Mouse (Mus musculus) large intestine, adult 2 months (tissue): ENCODE measurements around the gene Grid1. TPM values are rescaled to one million over a fixed set of nuclear protein-coding genes. Genes with fewer than 3 reads are reported as not detected.

ENCODE experiments used
- DNase-seq: peaks from one replicate; pipeline ENCODE4 v3.0.0-alpha.2; 2012; ENCODE audit warnings: low read depth, low spot score
- WGBS: fragments of 180-500 bp; shearing (Covaris S2); methylation state at CpG from one replicate; pipeline ENCODE4 v1.1.7; 2018; 5-methylcytosine and 5-hydroxymethylcytosine counted together
- polyA plus RNA-seq: library from polyadenylated mRNA; depleted of rRNA; stranded (reverse); fragments of >200 nt; gene quantifications from 2 replicates; pipeline ENCODE4 v1.2.3, GENCODE M21; 2012

Grid1 gene
- polyA plus RNA-seq, 1 experiment, result 0.01 TPM

- WGBS, result 83% methylated on average over 4 of the region's 4 CpGs
These were observed 143.8 kb downstream of the Grid1 start for GRCm38 (mm10) chr14:34963616-34964168.

GRCm38 (mm10) chr14:34969102-34969819 is 149.4 kb downstream of the Grid1 start:
- no peak for DNase-seq
- WGBS, result 43% methylated on average over 6 of the region's 6 CpGs

More at GRCm38 (mm10) chr14:34963616-34964168, 143.8 kb downstream of the Grid1 start:
- no peak for DNase-seq

GRCm38 (mm10) chr14:34972930-34973329 is 153.0 kb downstream of the Grid1 start:
- no peak for DNase-seq
- 69% methylated on average over 3 of the region's 3 CpGs for WGBS

- no peak for DNase-seq
- WGBS, result 46% methylated on average over 2 of the region's 2 CpGs
These were observed 160.8 kb downstream of the Grid1 start for GRCm38 (mm10) chr14:34980756-34981155.

GRCm38 (mm10) chr14:34989131-34989530 is 169.2 kb downstream of the Grid1 start:
- 66% methylated on average over 5 of the region's 5 CpGs for WGBS
- no peak for DNase-seq

- 83% methylated on average over 7 of the region's 7 CpGs for WGBS
- no peak for DNase-seq
These were observed 186.8 kb downstream of the Grid1 start for GRCm38 (mm10) chr14:35006736-35007135.

- WGBS, result 55% methylated on average over 3 of the region's 3 CpGs
- DNase-seq, result no peak
These were observed 188.8 kb downstream of the Grid1 start for GRCm38 (mm10) chr14:35008674-35009073.

- WGBS, result 15% methylated on average over 9 of the region's 9 CpGs
- no peak for DNase-seq
These were observed 189.2 kb downstream of the Grid1 start for GRCm38 (mm10) chr14:35009074-35009473.

GRCm38 (mm10) chr14:35026686-35027085 is 206.8 kb downstream of the Grid1 start:
- DNase-seq, result no peak
- WGBS, result 90% methylated on average over 8 of the region's 8 CpGs

- 42% methylated on average over 11 of the region's 11 CpGs for WGBS
- DNase-seq, result no peak
These were observed 207.7 kb downstream of the Grid1 start for GRCm38 (mm10) chr14:35027501-35028140.

- 90% methylated on average over 2 of the region's 2 CpGs for WGBS
- DNase-seq, result no peak
These were observed 209.7 kb downstream of the Grid1 start for GRCm38 (mm10) chr14:35029626-35030025.

GRCm38 (mm10) chr14:35030271-35030670 is 210.4 kb downstream of the Grid1 start:
- DNase-seq, result no peak
- 57% methylated on average over 2 of the region's 2 CpGs for WGBS

- 59% methylated on average over 1 of the region's 1 CpGs for WGBS
- no peak for DNase-seq
These were observed 212.4 kb downstream of the Grid1 start for GRCm38 (mm10) chr14:35032283-35032682.

GRCm38 (mm10) chr14:35044268-35044667 is 224.4 kb downstream of the Grid1 start:
- DNase-seq, result no peak
- WGBS, result 40% methylated on average over 5 of the region's 5 CpGs

- no peak for DNase-seq
- WGBS, result 79% methylated on average over 10 of the region's 10 CpGs
These were observed 225.2 kb downstream of the Grid1 start for GRCm38 (mm10) chr14:35044918-35045698.

- 81% methylated on average over 8 of the region's 8 CpGs for WGBS
- DNase-seq, result no peak
These were observed 229.3 kb downstream of the Grid1 start for GRCm38 (mm10) chr14:35049231-35049630.

- 11% methylated on average over 3 of the region's 3 CpGs for WGBS
- no peak for DNase-seq
These were observed 234.2 kb downstream of the Grid1 start for GRCm38 (mm10) chr14:35054139-35054538.

- DNase-seq, result no peak
- WGBS, result 66% methylated on average over 6 of the region's 6 CpGs
These were observed 254.7 kb downstream of the Grid1 start for GRCm38 (mm10) chr14:35074636-35075035.

- 82% methylated on average over 1 of the region's 1 CpGs for WGBS
- DNase-seq, result no peak
These were observed 260.0 kb downstream of the Grid1 start for GRCm38 (mm10) chr14:35079954-35080353.

- no peak for DNase-seq
- WGBS, result 83% methylated on average over 4 of the region's 4 CpGs
These were observed 272.7 kb downstream of the Grid1 start for GRCm38 (mm10) chr14:35092646-35093045.
